Mouse (Mus musculus) liver, embryonic 15.5 days (tissue): ENCODE data around the gene Clec16a. TPM values are rescaled to one million over a fixed set of nuclear protein-coding genes. Genes with fewer than 3 reads are reported as not detected.

Experiments used
- ATAC-seq: fragments of 200-750 bp; cut with Nextera tagmentation; 2 replicates; pipeline ENCODE4 v1.8.0; 2017; ENCODE audit warnings: moderate number of reproducible peaks, mild to moderate bottlenecking, moderate library complexity; ENCODE audit not compliant: insufficient read depth
- H3K27ac ChIP-seq: fragments of 300-500 bp; sonication (generic); replicated peaks from 2 replicates; pipeline ENCODE4 v1.5.1; 2015; ENCODE audit warnings: mild to moderate bottlenecking, inconsistent platforms
- H3K27me3 ChIP-seq: fragments of 300-500 bp; sonication (generic); 2 replicates; pipeline ENCODE4 v1.6.1; 2015; ENCODE audit warnings: mild to moderate bottlenecking, inconsistent platforms
- H3K36me3 ChIP-seq: fragments of 300-500 bp; sonication (generic); replicated peaks from 2 replicates; pipeline ENCODE4 v1.6.1; 2015; ENCODE audit warnings: moderate library complexity, mild to moderate bottlenecking, inconsistent platforms
- H3K4me1 ChIP-seq: fragments of 300-500 bp; sonication (generic); replicated peaks from 2 replicates; pipeline ENCODE4 v1.6.1; 2015; ENCODE audit warnings: inconsistent platforms
- H3K4me2 ChIP-seq: fragments of 300-500 bp; sonication (generic); 2 replicates; pipeline ENCODE4 v1.6.1; 2015; ENCODE audit warnings: moderate library complexity, mild to moderate bottlenecking, inconsistent platforms
- H3K4me3 ChIP-seq: fragments of 300-500 bp; sonication (generic); replicated peaks from 2 replicates; pipeline ENCODE4 v1.5.1; 2015; ENCODE audit warnings: mild to moderate bottlenecking, inconsistent platforms
- H3K9ac ChIP-seq: fragments of 300-500 bp; sonication (generic); 2 replicates; pipeline ENCODE4 v1.6.1; 2015; ENCODE audit warnings: moderate library complexity, mild to moderate bottlenecking, inconsistent platforms
- H3K9me3 ChIP-seq: fragments of 300-500 bp; sonication (generic); replicated peaks from 2 replicates; pipeline ENCODE4 v1.6.1; 2016; ENCODE audit warnings: inconsistent platforms
- WGBS: fragments of 180-500 bp; shearing (Covaris S2); methylation state at CpG from one replicate; pipeline ENCODE4 v1.1.7; 2015; ENCODE audit warnings: mixed read lengths; ENCODE audit not compliant: insufficient replicate concordance; 5-methylcytosine and 5-hydroxymethylcytosine counted together
- polyA plus RNA-seq: library from polyadenylated mRNA; unstranded; fragments of >200 nt; fragmentation: Nextera tagmentation; extraction: Ambion mirVana; gene quantifications from 2 replicates; pipeline ENCODE4 v1.2.1, GENCODE M21; 2015

The Clec16a gene
- polyA plus RNA-seq, 1 experiment from 2014 or later = 10.9 TPM

DNA sequence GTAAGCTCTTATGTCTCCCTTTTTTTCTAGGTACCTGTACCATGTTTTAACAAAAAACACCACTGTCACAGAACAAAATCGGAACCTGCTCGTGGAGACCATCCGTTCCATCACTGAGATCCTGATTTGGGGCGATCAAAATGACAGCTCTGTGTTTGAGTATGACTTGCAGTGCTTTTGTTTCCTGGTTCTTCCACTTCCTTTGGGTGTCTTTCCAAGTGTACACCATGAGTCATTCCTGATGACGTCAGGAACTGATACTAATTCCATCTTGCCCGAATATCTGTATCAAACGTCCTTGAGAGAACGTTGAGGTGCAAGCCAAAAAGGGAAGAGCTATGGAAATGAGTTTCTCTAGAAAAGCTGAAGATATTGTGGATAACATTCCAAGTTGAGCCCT lies 14.9 kb downstream of the Clec16a start:
- H3K4me3 ChIP-seq = no peak overlapping the region
- H3K27me3 ChIP-seq = no peaks in the 10 kb centered on the region
- H3K27ac ChIP-seq = no peak overlapping the region
- 78% methylated on average over 8 of the region's 8 CpGs for WGBS
- no peaks in the 10 kb centered on the region for H3K4me1 ChIP-seq
- no peaks in the 10 kb centered on the region for H3K9me3 ChIP-seq
- peaks cover 7% of the 10 kb centered on the region; the same call in 1 of the 2 replicates for H3K36me3 ChIP-seq
- no peak for ATAC-seq
- H3K4me2 ChIP-seq = no peak overlapping the region
- H3K9ac ChIP-seq = no peak overlapping the region

DNA sequence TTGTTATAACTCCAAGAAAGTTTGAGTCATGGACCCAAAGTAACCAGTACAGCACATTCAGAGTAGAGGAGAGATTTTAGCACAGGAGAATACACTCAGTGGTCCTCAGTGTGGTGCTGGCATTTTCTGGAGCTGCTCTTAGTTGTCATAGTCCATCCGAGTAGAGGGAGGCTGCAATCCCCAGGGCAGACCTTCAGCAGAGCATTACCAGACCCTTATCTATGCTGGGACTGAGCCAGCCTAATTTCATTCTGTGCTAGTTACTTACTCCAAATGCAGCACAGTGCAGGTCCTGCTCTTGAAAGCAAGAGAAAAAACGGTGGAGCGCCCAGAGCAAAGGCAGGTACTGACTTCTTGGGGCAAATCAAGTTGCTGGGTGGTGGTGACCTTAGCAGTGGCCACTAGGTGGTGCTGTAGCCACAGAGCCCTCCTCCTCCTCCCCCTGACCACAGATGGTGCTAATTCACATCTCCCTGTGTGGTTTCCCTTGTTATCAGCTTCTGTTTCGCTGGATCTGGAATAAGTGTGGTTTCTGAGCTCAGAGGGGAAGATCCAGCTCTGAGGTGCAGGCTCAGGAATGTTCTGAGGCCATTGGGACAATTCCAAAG lies 20.2 kb downstream of the Clec16a start:
- Histone ChIP-seq H3K27me3 (no peaks in the 10 kb centered on the region), H3K36me3 (peaks cover 7% of the 10 kb centered on the region; the same call in 1 of the 2 replicates), H3K4me3 (no peak overlapping the region), H3K9me3 (no peaks in the 10 kb centered on the region), H3K4me2 (no peak overlapping the region), H3K27ac (no peak overlapping the region), H3K9ac (no peak overlapping the region), H3K4me1 (0 out of 2 replicates have a peak, but pooled peaks cover 2% of the 10 kb centered on the region)
- no peak for ATAC-seq
- 34% methylated on average over 4 of the region's 4 CpGs for WGBS

DNA sequence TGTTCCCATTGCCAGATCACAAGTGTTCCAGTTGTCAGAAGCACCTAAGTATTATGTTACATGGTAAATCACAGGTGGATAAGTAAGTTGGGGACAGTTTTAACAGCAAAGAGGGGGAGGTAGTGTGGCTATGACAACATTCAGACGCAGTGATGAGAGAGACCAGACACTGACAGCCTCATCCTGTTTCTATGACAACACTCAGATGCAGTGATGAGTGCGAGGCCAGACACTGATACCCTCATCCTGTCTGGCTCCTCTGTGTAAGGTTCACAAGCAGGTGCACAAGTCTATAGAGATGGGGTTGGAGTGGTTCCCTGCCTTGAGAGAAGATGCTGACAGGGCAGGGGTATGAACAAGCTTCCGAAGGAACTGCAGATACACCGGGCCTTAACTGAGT lies 22.0 kb downstream of the Clec16a start:
- Histone ChIP-seq H3K27me3 (no peaks in the 10 kb centered on the region), H3K9me3 (no peaks in the 10 kb centered on the region), H3K4me3 (no peak overlapping the region), H3K9ac (no peak overlapping the region), H3K4me2 (no peak overlapping the region), H3K4me1 (0 out of 2 replicates have a peak, but pooled peaks cover 2% of the 10 kb centered on the region), H3K27ac (no peak overlapping the region), H3K36me3 (peaks cover 3% of the 10 kb centered on the region; the same call in 1 of the 2 replicates)
- 66% methylated on average over 4 of the region's 4 CpGs for WGBS
- no peak for ATAC-seq

DNA sequence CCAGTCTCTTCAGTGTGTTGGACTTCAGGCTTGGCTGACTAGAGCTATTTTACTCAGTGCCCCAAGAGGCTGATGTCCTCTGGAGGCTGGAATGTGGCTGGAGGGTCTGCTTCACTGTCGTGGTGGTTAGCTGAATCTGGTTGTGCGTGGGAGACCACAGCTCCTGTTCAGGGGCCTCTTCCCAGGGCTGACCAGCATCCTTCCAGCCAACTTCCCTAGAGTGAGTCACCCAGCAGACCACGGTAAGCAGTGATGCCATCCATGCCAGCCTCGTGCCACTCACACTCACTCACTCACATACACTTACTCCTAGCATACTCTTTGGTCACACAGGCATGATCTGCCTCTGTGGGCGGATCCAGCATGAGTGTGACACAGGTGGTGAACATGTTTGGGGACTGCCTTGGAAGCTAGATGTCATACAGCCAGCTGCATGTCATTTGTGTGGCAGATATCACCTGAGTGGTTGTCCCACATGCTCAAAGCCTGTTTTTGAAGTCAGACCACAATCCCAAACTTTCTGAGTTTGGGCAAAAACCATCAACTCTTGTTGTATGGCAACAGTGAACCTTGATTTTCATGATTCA lies 24.8 kb downstream of the Clec16a start:
- Histone ChIP-seq H3K36me3 (peaks cover 14% of the 10 kb centered on the region), H3K4me3 (no peak overlapping the region), H3K4me2 (no peak overlapping the region), H3K27ac (no peak overlapping the region), H3K4me1 (0 out of 2 replicates have a peak, but pooled peaks cover 2% of the 10 kb centered on the region), H3K27me3 (no peaks in the 10 kb centered on the region), H3K9ac (no peak overlapping the region), H3K9me3 (no peaks in the 10 kb centered on the region)
- no peak for ATAC-seq
- WGBS = 47% methylated on average over 5 of the region's 5 CpGs

DNA sequence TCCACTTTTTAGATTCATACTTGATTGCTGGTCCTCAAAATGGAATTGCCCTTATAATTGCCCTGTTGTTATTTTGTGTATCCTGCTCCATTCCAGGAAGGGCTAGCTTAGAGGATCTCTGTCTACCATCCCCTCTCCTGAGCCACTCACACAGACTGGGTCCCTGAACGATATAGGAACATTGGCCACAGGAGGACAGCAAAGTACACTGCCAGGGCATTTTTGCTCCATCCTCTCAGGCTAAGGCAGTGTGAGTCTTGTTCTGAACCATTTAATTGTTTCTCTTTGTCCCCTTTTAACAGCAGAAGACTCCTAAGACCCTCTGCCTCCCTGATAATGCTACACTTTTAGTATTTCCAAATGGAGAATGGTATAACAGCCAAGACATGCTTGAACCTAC lies 25.6 kb downstream of the Clec16a start:
- H3K36me3 ChIP-seq = peaks cover 14% of the 10 kb centered on the region
- no peak overlapping the region for H3K4me2 ChIP-seq
- 63% methylated on average over 1 of the region's 1 CpGs for WGBS
- no peaks in the 10 kb centered on the region for H3K9me3 ChIP-seq
- no peaks in the 10 kb centered on the region for H3K27me3 ChIP-seq
- H3K9ac ChIP-seq = no peak overlapping the region
- no peak for ATAC-seq
- H3K27ac ChIP-seq = no peak overlapping the region
- 0 out of 2 replicates have a peak, but pooled peaks cover 3% of the 10 kb centered on the region for H3K4me1 ChIP-seq
- no peak overlapping the region for H3K4me3 ChIP-seq

GRCm38 (mm10) chr16:10571820-10572219 lies 26.7 kb downstream of the Clec16a start:
- Histone ChIP-seq H3K27ac (no peak overlapping the region), H3K9me3 (no peaks in the 10 kb centered on the region), H3K36me3 (peaks cover 14% of the 10 kb centered on the region), H3K27me3 (no peaks in the 10 kb centered on the region), H3K9ac (no peak overlapping the region), H3K4me3 (no peak overlapping the region), H3K4me1 (0 out of 2 replicates have a peak, but pooled peaks cover 4% of the 10 kb centered on the region), H3K4me2 (no peak overlapping the region)
- 42% methylated on average over 2 of the region's 2 CpGs for WGBS
- ATAC-seq = no peak

GRCm38 (mm10) chr16:10574936-10575335 lies 29.8 kb downstream of the Clec16a start:
- no peak for ATAC-seq
- no peak overlapping the region for H3K27ac ChIP-seq
- no peak overlapping the region for H3K4me2 ChIP-seq
- H3K9me3 ChIP-seq = no peaks in the 10 kb centered on the region
- peaks cover 25% of the 10 kb centered on the region for H3K36me3 ChIP-seq
- H3K4me1 ChIP-seq = 0 out of 2 replicates have a peak, but pooled peaks cover 4% of the 10 kb centered on the region
- 56% methylated on average over 2 of the region's 2 CpGs for WGBS
- no peak overlapping the region for H3K4me3 ChIP-seq
- H3K9ac ChIP-seq = no peak overlapping the region
- no peaks in the 10 kb centered on the region for H3K27me3 ChIP-seq

- no peak overlapping the region for H3K4me3 ChIP-seq
- H3K4me1 ChIP-seq = 0 out of 2 replicates have a peak, but pooled peaks cover 4% of the 10 kb centered on the region
- H3K9me3 ChIP-seq = no peaks in the 10 kb centered on the region
- H3K27ac ChIP-seq = no peak overlapping the region
- H3K9ac ChIP-seq = no peak overlapping the region
- ATAC-seq = no peak
- H3K4me2 ChIP-seq = no peak overlapping the region
- no peaks in the 10 kb centered on the region for H3K27me3 ChIP-seq
- H3K36me3 ChIP-seq = peaks cover 32% of the 10 kb centered on the region
- 67% methylated on average over 4 of the region's 4 CpGs for WGBS
Observed at GRCm38 (mm10) chr16:10575915-10576314, 30.8 kb downstream of the Clec16a start.

DNA sequence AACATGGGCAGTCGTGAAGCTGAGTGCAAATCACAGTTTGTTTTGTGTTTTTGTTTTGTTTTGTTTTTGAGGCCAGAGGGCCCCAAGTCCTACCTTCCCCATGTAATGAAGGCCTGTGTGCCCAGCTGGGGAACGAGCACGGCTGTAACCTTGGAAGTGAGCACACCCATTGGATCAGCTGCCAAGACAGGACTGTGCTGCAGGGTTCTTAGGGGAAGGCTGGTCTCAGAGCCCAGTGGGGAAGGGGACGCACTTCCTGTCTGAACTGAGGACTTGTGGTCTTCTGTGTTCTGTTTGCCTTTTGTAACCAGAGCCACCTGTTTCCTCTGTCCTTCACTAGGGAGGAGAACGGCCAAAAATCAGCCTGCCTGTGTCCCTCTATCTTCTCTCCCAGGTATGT lies 32.4 kb downstream of the Clec16a start:
- H3K27me3 ChIP-seq = no peaks in the 10 kb centered on the region
- H3K4me3 ChIP-seq = no peak overlapping the region
- H3K9ac ChIP-seq = no peak overlapping the region
- ATAC-seq = no peak
- 0 out of 2 replicates have a peak, but pooled peaks cover 4% of the 10 kb centered on the region for H3K4me1 ChIP-seq
- no peak overlapping the region for H3K4me2 ChIP-seq
- WGBS = 44% methylated on average over 5 of the region's 5 CpGs
- no peaks in the 10 kb centered on the region for H3K9me3 ChIP-seq
- no peak overlapping the region for H3K27ac ChIP-seq
- H3K36me3 ChIP-seq = peaks cover 32% of the 10 kb centered on the region

DNA sequence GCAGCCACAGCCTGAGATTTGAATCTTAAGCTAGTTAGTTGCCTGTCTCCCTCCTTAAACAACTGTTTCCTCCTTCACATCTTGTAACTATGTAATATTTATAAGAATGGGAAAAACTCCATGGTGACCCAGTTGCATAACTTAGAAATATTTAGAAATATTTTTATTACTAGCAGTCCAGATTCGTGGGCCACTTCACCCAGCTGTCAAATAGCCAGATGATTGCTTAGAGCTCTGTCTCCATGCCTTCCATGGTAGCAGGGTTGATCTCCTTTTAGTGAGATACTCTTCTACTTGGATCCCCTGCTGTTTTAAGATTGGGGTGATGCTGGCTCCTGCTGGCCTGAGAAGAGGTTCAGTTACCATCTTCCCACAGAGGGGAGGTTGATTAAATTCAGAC lies 33.2 kb downstream of the Clec16a start:
- 39% methylated on average over 1 of the region's 1 CpGs for WGBS
- no peak for ATAC-seq
- no peaks in the 10 kb centered on the region for H3K9me3 ChIP-seq

GRCm38 (mm10) chr16:10581234-10581898 lies 36.2 kb downstream of the Clec16a start:
- no peaks in the 10 kb centered on the region for H3K4me1 ChIP-seq
- H3K9me3 ChIP-seq = no peaks in the 10 kb centered on the region
- WGBS = 50% methylated on average over 2 of the region's 2 CpGs
- no peak for ATAC-seq
- no peak overlapping the region for H3K4me2 ChIP-seq
- H3K36me3 ChIP-seq = peaks cover 26% of the 10 kb centered on the region
- H3K27ac ChIP-seq = no peak overlapping the region
- H3K27me3 ChIP-seq = no peaks in the 10 kb centered on the region
- no peak overlapping the region for H3K4me3 ChIP-seq
- H3K9ac ChIP-seq = no peak overlapping the region

More for the DNA sequence above, 33.2 kb downstream of the Clec16a start:
- no peak overlapping the region for H3K4me3 ChIP-seq
- H3K4me1 ChIP-seq = 0 out of 2 replicates have a peak, but pooled peaks cover 4% of the 10 kb centered on the region
- no peak overlapping the region for H3K9ac ChIP-seq
- no peak overlapping the region for H3K27ac ChIP-seq
- peaks cover 29% of the 10 kb centered on the region for H3K36me3 ChIP-seq
- no peaks in the 10 kb centered on the region for H3K27me3 ChIP-seq
- H3K4me2 ChIP-seq = no peak overlapping the region
